Mouse (Mus musculus): ENCODE measurements around the gene Gmnc.

DNA sequence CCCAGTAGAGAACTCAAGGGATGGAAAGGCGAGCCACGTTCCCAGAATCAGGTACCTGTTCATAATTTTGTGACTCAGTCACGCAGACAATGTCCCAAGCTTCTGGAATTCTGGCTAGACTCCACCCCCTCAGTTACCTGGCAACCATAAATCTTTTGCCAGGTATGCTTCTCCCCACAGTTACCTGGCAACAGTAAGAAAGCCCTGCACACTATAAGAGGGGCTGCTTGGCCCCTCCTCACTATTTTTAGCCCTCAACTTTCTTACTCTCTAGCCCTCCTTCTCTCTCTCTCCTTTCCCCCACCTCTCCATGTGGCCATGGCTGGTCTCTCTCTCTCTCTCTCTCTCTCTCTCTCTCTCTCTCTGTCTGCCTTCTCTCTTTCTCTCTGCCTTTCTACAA, 114.6 kb downstream of the Gmnc start:
- TF ChIP-seq POLR2A (IDR thresholded peaks at IDR 0.05; ENCODE audit: insufficient read depth, low read depth, low read length) (no peak), CTCF (IDR thresholded peaks at IDR 0.05; ENCODE audit: insufficient read depth, low read depth, low read length) (no peak)

All from olfactory bulb, adult 2 months (tissue).